Mouse (Mus musculus) liver, embryonic 13.5 days (tissue): Measurements from ENCODE around the gene Ankrd31. TPM values are rescaled to one million over a fixed set of nuclear protein-coding genes. Genes with fewer than 3 reads are reported as not detected.

Experiments
- ATAC-seq: fragments of 200-750 bp; cut with Nextera tagmentation; 2 replicates; pipeline ENCODE4 v1.8.0; 2017; ENCODE audit warnings: low read depth, mild to moderate bottlenecking, moderate number of reproducible peaks, moderate library complexity
- DNase-seq: peaks from one replicate; pipeline ENCODE4 v3.0.0; 2022
- H3K27ac ChIP-seq: fragments of 300-500 bp; sonication (generic); 2 replicates; pipeline ENCODE4 v1.5.1; 2015; ENCODE audit warnings: moderate library complexity, mild to moderate bottlenecking, inconsistent platforms
- H3K27me3 ChIP-seq: fragments of 300-500 bp; sonication (generic); 2 replicates; pipeline ENCODE4 v1.6.1; 2015; ENCODE audit warnings: mild to moderate bottlenecking, inconsistent platforms
- H3K36me3 ChIP-seq: fragments of 300-500 bp; sonication (generic); 2 replicates; pipeline ENCODE4 v1.6.1; 2015; ENCODE audit warnings: mild to moderate bottlenecking, inconsistent platforms
- H3K4me1 ChIP-seq: fragments of 300-500 bp; sonication (generic); replicated peaks from 2 replicates; pipeline ENCODE4 v1.6.1; 2015; ENCODE audit warnings: inconsistent platforms
- H3K4me2 ChIP-seq: fragments of 300-500 bp; sonication (generic); 2 replicates; pipeline ENCODE4 v1.6.1; 2015; ENCODE audit warnings: inconsistent platforms, mild to moderate bottlenecking, moderate library complexity
- H3K4me3 ChIP-seq: fragments of 300-500 bp; sonication (generic); replicated peaks from 2 replicates; pipeline ENCODE4 v1.5.1; 2015; ENCODE audit warnings: mild to moderate bottlenecking, inconsistent platforms
- H3K9ac ChIP-seq: fragments of 300-500 bp; sonication (generic); 2 replicates; pipeline ENCODE4 v1.6.1; 2015; ENCODE audit warnings: mild to moderate bottlenecking, inconsistent platforms
- H3K9me3 ChIP-seq: fragments of 300-500 bp; sonication (generic); replicated peaks from 2 replicates; pipeline ENCODE4 v1.6.1; 2016; ENCODE audit warnings: inconsistent platforms
- WGBS: fragments of 180-500 bp; shearing (Covaris S2); methylation state at CpG from one replicate; pipeline ENCODE4 v1.1.7; 2015; ENCODE audit not compliant: insufficient replicate concordance; 5-methylcytosine and 5-hydroxymethylcytosine counted together
- polyA plus RNA-seq: library from polyadenylated mRNA; unstranded; fragments of >200 nt; fragmentation: Nextera tagmentation; extraction: Ambion mirVana; gene quantifications from 2 replicates; pipeline ENCODE4 v1.2.1, GENCODE M21; 2015

Ankrd31 gene
- polyA plus RNA-seq, 1 experiment from 2014 or later = 0.12 TPM

DNA sequence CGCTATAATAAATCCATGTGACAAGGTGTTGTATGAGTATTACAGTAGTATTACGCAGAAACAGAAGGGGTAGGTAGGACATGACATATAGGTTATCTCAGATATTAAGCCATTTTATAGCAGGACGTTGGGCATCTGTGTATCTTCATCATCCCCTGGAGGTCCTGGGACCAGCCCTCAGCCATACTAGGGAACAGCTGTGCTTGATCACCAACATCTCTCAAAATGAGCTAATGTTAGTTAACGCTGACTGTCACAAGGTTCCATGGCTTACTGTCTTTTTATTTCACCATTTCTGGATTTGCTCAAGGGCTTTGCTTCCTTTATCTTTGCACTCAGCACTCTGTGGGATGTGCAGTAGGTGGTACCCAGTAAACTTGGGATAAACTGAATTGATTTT lies 197.7 kb downstream of the Ankrd31 start:
- no peak overlapping the region for H3K4me2 ChIP-seq
- H3K9ac ChIP-seq = no peak overlapping the region
- 69% methylated on average over 4 of the region's 4 CpGs for WGBS
- H3K9me3 ChIP-seq = no peaks in the 10 kb centered on the region
- H3K27ac ChIP-seq = no peak overlapping the region
- ATAC-seq (no peak), DNase-seq (no peak)
- H3K4me1 ChIP-seq = no peaks in the 10 kb centered on the region
- no peak overlapping the region for H3K4me3 ChIP-seq
- no peaks in the 10 kb centered on the region for H3K36me3 ChIP-seq
- H3K27me3 ChIP-seq = no peaks in the 10 kb centered on the region; the same call in 1 of the 2 replicates

DNA sequence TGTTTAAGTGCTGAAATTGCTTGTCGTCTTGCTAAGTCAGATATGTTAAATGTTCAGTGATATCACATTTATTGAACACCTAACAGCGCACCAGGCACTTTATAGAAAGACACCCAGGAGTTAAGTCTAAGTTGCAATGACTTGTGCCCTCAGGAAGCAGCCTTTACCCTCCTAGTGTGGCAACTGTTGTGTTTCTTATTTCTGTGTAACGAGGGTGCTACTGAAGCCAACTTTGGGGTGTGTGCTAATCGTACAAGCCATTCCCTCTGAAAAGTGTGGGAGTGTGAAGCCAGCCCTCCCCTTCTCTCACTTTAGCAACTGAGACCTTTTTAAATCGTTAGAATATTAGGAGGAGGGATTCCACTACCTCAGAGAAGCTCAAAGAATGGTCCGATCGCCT lies 199.7 kb downstream of the Ankrd31 start:
- ATAC-seq = no peak
- Histone ChIP-seq H3K27ac (no peak overlapping the region), H3K4me1 (no peaks in the 10 kb centered on the region), H3K36me3 (no peaks in the 10 kb centered on the region), H3K27me3 (no peaks in the 10 kb centered on the region; the same call in 1 of the 2 replicates), H3K9me3 (no peaks in the 10 kb centered on the region), H3K4me3 (no peak overlapping the region), H3K4me2 (no peak overlapping the region), H3K9ac (no peak overlapping the region)
- 72% methylated on average over 7 of the region's 7 CpGs for WGBS
- DNase-seq = no peak

DNA sequence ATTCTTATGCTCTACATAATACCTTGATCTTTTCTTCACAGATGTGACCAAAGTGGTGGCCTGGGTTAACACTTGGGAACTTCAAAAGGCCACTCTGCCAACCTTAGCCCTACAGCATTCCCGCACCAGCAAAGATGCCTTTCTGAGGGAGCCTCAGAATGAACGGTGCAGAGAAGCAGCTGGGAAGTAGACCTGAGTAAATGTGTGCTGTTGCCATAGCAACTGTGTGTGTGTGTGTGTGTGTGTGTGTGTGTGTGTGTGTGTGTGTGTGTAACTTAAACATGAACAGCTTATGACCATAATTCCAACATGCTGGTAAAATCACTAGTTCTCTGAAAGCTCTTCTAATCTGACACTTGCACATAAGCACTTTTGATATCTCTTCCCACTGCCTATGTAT lies 203.8 kb downstream of the Ankrd31 start:
- no peak overlapping the region for H3K9ac ChIP-seq
- DNase-seq = no peak
- no peaks in the 10 kb centered on the region for H3K4me1 ChIP-seq
- WGBS = 47% methylated on average over 2 of the region's 2 CpGs
- H3K27me3 ChIP-seq = no peaks in the 10 kb centered on the region
- H3K36me3 ChIP-seq = no peaks in the 10 kb centered on the region
- H3K27ac ChIP-seq = no peak overlapping the region
- no peaks in the 10 kb centered on the region for H3K9me3 ChIP-seq
- H3K4me2 ChIP-seq = no peak overlapping the region
- ATAC-seq = no peak
- H3K4me3 ChIP-seq = no peak overlapping the region

DNA sequence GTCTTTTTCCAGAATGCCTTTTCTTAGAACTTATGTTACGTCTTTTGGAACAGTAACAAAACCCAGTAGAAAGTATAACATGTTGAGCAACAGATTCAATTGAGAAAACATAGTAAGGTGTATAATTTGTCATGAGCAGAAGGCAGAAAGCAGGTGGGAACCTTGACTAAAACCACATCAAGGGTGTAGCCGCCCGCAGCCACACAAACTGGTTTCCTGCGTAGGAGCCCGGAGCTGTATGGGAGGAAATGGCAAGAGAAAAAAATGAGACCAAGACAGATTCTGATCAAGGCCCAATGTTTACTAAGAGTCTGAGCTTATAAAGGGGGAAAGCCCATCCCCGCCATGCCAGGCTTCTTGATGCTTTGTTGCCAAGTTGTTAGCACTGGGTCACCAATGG lies 208.4 kb downstream of the Ankrd31 start:
- H3K9ac ChIP-seq = no peak overlapping the region
- no peak overlapping the region for H3K4me2 ChIP-seq
- ATAC-seq (no peak), DNase-seq (no peak)
- no peaks in the 10 kb centered on the region for H3K27me3 ChIP-seq
- WGBS = 32% methylated on average over 6 of the region's 6 CpGs
- H3K27ac ChIP-seq = no peak overlapping the region
- no peak overlapping the region for H3K4me3 ChIP-seq
- H3K9me3 ChIP-seq = no peaks in the 10 kb centered on the region
- H3K36me3 ChIP-seq = no peaks in the 10 kb centered on the region
- H3K4me1 ChIP-seq = 0 out of 2 replicates have a peak, but pooled peaks cover 4% of the 10 kb centered on the region

Other genes with a start within 250 kb of the Ankrd31 start
- gene Polk, start 205.7 kb upstream of the Ankrd31 start, polyA plus RNA-seq = 3.4 and 4.9 TPM in 2 replicates
- gene Col4a3bp, start 205.7 kb upstream of the Ankrd31 start, polyA plus RNA-seq = 4.3 and 5.6 TPM in 2 replicates
- 61.9 and 84.3 TPM in 2 replicates for gene Hmgcr, start 77.3 kb upstream of the Ankrd31 start, polyA plus RNA-seq
- 0.54 and 0.88 TPM in 2 replicates for gene Gcnt4, start 176.4 kb downstream of the Ankrd31 start, polyA plus RNA-seq